Mouse (Mus musculus) ovary, postnatal 36 days (tissue): ENCODE results near the gene Fbxl14.

Experiments
- DNase-seq: peaks from one replicate; pipeline ENCODE4 v3.0.0; 2022; ENCODE audit warnings: low spot score, mixed read lengths

The Fbxl14 gene

GRCm38 (mm10) chr6:119499271-119499670 is 19.8 kb downstream of the Fbxl14 start:
- peak; percentile 62 for DNase-seq

DNA sequence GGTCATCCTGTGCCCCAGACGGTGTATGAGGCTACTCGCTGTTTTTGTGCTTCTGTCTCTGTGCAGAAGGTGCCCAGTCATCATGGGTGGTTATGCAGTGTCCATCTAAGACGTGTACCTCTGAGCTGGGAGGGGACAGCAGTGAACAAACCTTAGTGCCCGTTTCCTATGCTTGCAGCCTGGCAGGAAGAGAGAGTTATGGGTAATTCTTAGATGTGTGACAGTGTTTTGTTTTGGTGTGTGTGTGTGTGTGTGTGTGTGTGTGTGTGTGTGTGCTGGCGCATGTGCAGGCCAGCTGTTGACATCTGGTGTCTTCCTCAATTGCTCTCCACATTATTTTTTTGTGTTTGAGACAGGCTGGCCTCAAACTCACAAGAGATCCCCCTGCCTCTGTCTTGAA is 20.6 kb downstream of the Fbxl14 start:
- no peak for DNase-seq

DNA sequence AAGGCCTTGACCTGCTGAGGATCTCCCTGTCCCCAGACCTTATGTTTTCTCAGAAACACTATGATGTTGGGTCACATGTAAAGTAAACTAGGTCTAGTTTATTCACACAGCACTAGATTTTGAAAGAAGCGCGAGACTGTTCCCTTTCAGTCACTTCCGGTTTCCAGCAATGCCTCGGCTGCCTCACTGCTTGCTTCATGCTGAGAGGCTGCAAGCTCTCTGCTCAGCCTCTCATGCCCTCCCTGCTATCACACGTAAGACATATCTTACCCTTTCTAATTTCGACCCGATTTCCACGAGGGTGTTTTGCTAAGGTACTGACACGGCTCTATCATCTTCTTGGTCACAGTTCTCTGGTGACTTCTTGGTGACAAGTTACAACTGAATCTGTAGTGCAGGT is 22.6 kb downstream of the Fbxl14 start:
- no peak for DNase-seq

DNA sequence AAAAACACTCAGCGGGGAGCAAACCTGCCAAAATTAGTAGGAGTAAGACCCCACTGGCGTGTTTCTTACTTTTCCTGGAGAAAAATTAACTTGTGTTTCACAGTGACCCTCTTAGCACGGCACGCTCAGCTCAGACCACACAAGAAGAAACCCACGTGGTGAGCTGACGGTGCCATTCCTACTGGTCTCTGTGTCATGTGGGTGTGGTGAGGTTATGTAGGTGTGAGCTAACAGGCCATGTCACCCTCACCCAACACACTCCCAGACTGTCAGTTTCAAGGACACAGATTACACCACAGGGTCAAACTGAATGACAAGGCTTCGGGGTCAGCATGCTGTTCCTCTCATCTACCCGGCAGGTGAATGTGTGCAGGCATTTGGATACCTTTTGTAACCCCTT is 25.3 kb downstream of the Fbxl14 start:
- DNase-seq = no peak

DNA sequence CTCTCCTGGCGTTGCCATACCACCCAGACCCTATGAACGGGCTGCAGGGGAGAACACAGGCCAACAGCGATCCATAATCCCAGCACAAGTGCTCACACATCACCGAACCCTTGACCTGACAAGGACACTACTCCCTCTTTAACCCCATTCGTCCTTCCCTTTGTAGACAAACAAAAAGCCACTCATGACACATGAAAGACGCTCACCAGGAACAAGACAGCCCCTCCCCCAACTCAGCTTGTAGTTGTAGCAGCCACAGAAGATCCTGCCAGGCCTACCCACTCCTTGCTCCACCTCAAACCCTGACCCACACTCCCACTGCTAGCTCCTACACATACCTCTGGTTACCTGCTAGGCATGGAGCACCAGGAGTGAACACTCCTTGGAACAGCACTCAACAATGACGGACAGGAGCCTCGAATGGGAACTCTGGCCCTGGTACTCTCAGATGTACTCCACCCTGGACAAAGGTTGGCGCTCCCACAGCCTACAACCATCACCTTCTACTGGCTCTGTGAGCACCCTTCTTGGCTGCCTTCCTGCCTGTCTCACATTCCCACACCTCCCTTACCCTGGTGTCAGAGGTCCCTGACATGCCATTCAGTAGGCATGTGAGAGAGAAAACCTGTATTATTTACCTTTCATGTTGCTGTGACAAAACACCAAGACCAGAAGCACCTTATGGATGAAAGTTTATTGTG is 26.2 kb downstream of the Fbxl14 start:
- no peak for DNase-seq

- no peak for DNase-seq
Observed at GRCm38 (mm10) chr6:119508221-119508620, 28.8 kb downstream of the Fbxl14 start.

- no peak for DNase-seq
Observed at GRCm38 (mm10) chr6:119508634-119509375, 29.3 kb downstream of the Fbxl14 start.

GRCm38 (mm10) chr6:119509437-119510037 is 30.1 kb downstream of the Fbxl14 start:
- DNase-seq = no peak

DNA sequence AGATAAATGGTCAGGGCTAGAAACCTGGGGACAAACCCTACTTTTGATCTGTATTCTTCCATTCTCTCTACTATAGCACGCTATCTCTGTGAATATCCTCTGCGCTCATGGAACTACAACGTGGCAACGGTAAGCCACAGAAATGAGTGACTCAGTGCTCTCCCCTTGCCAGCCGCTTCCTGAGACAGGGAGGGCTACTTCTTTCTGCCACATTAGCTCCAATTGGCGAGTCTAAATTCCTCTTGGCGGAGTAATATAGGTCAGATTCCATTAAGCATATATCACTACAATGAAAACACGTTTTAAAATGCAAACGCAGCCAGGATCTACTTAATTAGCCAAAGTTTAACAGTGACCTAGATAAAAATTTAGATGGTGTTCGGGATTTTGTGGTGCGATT is 33.2 kb downstream of the Fbxl14 start:
- no peak for DNase-seq

GRCm38 (mm10) chr6:119513452-119513851 is 34.0 kb downstream of the Fbxl14 start:
- DNase-seq = no peak

DNA sequence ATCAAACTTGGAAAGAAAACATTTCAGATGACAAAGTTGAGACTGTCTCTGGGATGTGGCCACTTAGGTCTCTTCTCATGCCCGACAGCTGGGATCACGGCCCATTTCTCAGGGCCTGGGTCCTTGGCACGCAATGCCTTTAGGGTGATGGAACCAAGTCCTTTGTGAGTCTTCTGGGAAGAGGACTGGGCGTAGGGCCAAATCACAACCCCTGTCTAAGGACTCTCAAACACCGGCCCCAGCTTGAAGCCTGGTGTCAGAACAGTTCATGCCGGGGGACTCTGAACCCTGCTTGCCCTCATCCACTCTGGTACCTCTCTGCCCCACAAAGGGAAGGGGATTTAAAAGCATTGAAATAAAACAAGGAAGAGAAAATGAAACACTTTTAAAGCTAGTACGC is 34.6 kb downstream of the Fbxl14 start:
- no peak for DNase-seq

GRCm38 (mm10) chr6:119520731-119521130 is 41.3 kb downstream of the Fbxl14 start:
- no peak for DNase-seq

- no peak for DNase-seq
Observed at GRCm38 (mm10) chr6:119521482-119521900, 42.0 kb downstream of the Fbxl14 start.

GRCm38 (mm10) chr6:119521931-119522391 is 42.5 kb downstream of the Fbxl14 start:
- DNase-seq = no peak

GRCm38 (mm10) chr6:119526498-119526897 is 47.0 kb downstream of the Fbxl14 start:
- no peak for DNase-seq

GRCm38 (mm10) chr6:119529659-119530058 is 50.2 kb downstream of the Fbxl14 start:
- no peak for DNase-seq
